Mouse (Mus musculus) neural tube, embryonic 11.5 days (tissue): ENCODE measurements around the gene Ptprd. TPM values are rescaled to one million over a fixed set of nuclear protein-coding genes. Genes with fewer than 3 reads are reported as not detected.
A peak's percentile ranks its signal among the peaks of the same experiment; 100 is the strongest.

Source experiments
- ATAC-seq: fragments of 200-750 bp; cut with Nextera tagmentation; 2 replicates; pipeline ENCODE4 v1.8.0; 2017; ENCODE audit warnings: moderate number of reproducible peaks, mild to moderate bottlenecking, moderate TSS enrichment, moderate library complexity; ENCODE audit not compliant: insufficient read depth, low FRiP score, low TSS enrichment
- DNase-seq: peaks from one replicate; pipeline ENCODE4 v3.0.0-alpha.2; 2015; ENCODE audit warnings: low spot score
- H3K27ac ChIP-seq: fragments of 300-500 bp; sonication (generic); 2 replicates; pipeline ENCODE4 v1.5.1; 2014; ENCODE audit warnings: low read depth, mild to moderate bottlenecking, low read length
- H3K27me3 ChIP-seq: fragments of 300-500 bp; sonication (generic); 2 replicates; pipeline ENCODE4 v1.6.1; 2014; ENCODE audit warnings: mild to moderate bottlenecking, low read length, mixed read lengths; ENCODE audit not compliant: control insufficient read depth, insufficient read depth
- H3K36me3 ChIP-seq: fragments of 300-500 bp; sonication (generic); 2 replicates; pipeline ENCODE4 v1.6.1; 2014; ENCODE audit warnings: mild to moderate bottlenecking, low read length, moderate library complexity, mixed read lengths; ENCODE audit not compliant: control insufficient read depth, insufficient read depth
- H3K4me1 ChIP-seq: fragments of 300-500 bp; sonication (generic); 2 replicates; pipeline ENCODE4 v1.6.1; 2014; ENCODE audit warnings: low read length, mixed read lengths; ENCODE audit not compliant: control insufficient read depth, insufficient read depth
- H3K4me2 ChIP-seq: fragments of 300-500 bp; sonication (generic); 2 replicates; pipeline ENCODE4 v1.6.1; 2014; ENCODE audit warnings: low read depth, mild to moderate bottlenecking, moderate library complexity
- H3K4me3 ChIP-seq: fragments of 300-500 bp; sonication (generic); 2 replicates; pipeline ENCODE4 v1.5.1; 2014; ENCODE audit warnings: low read depth, low read length
- H3K9ac ChIP-seq: fragments of 300-500 bp; sonication (generic); 2 replicates; pipeline ENCODE4 v1.6.1; 2014; ENCODE audit warnings: mild to moderate bottlenecking, low read length
- H3K9me3 ChIP-seq: fragments of 300-500 bp; sonication (generic); 2 replicates; pipeline ENCODE4 v1.6.1; 2016; ENCODE audit warnings: low read length; ENCODE audit not compliant: control insufficient read depth
- WGBS: fragments of 180-500 bp; shearing (Covaris S2); extraction: QIAGEN DNeasy Blood & Tissue Kit; methylation state at CpG from one replicate; pipeline ENCODE4 v1.1.7; 2014; 5-methylcytosine and 5-hydroxymethylcytosine counted together
- polyA plus RNA-seq: library from polyadenylated mRNA; unstranded; fragments of >200 nt; fragmentation: Nextera tagmentation; extraction: Ambion mirVana; gene quantifications from 2 replicates; pipeline ENCODE4 v1.2.1, GENCODE M21; 2014

Ptprd gene
- polyA plus RNA-seq: 33.4 and 41.2 TPM in 2 replicates

- Histone ChIP-seq H3K27me3 (peaks cover 12% of the 10 kb centered on the region; the same call in 1 of the 2 replicates), H3K27ac (0 out of 2 replicates have a peak within 1 kb of the TSS, but pooled peaks have one; percentile 27), H3K4me3 (peak within 1 kb of the TSS; percentile 64), H3K9me3 (no peaks in the 10 kb centered on the region), H3K36me3 (no peaks in the 10 kb centered on the region), H3K4me1 (no peaks in the 10 kb centered on the region), H3K9ac (peak within 1 kb of the TSS; percentile 60), H3K4me2 (peak within 1 kb of the TSS; percentile 84)
- peak; percentile 85 for ATAC-seq
- under 1% methylated on average over 57 of the region's 86 CpGs for WGBS
- DNase-seq: peak; percentile 79
Measured at GRCm38 (mm10) chr4:78211529-78212494, at the start of gene Ptprd. Gene Ptprd (minus strand): TSS chr4:78211961.

GRCm38 (mm10) chr4:78235820-78236219 lies 24.1 kb upstream of the Ptprd start:
- H3K9me3 ChIP-seq: no peaks in the 10 kb centered on the region
- H3K4me2 ChIP-seq: no peak overlapping the region
- no peaks in the 10 kb centered on the region for H3K4me1 ChIP-seq
- no peaks in the 10 kb centered on the region for H3K36me3 ChIP-seq
- H3K9ac ChIP-seq: no peak overlapping the region
- no peak overlapping the region for H3K27ac ChIP-seq
- 75% methylated on average over 2 of the region's 2 CpGs for WGBS
- H3K27me3 ChIP-seq: no peaks in the 10 kb centered on the region
- ATAC-seq: no peak
- no peak for DNase-seq
- H3K4me3 ChIP-seq: no peak overlapping the region

GRCm38 (mm10) chr4:78235316-78235715 lies 23.6 kb upstream of the Ptprd start:
- 83% methylated on average over 2 of the region's 2 CpGs for WGBS
- no peak for ATAC-seq

GRCm38 (mm10) chr4:78234681-78235080 lies 22.9 kb upstream of the Ptprd start:
- ATAC-seq: no peak
- no peaks in the 10 kb centered on the region for H3K27me3 ChIP-seq
- H3K4me2 ChIP-seq: no peak overlapping the region
- no peak for DNase-seq
- H3K4me1 ChIP-seq: no peaks in the 10 kb centered on the region
- H3K4me3 ChIP-seq: no peak overlapping the region
- no peaks in the 10 kb centered on the region for H3K36me3 ChIP-seq
- H3K27ac ChIP-seq: no peak overlapping the region
- no peaks in the 10 kb centered on the region for H3K9me3 ChIP-seq
- WGBS: 78% methylated on average over 1 of the region's 1 CpGs
- H3K9ac ChIP-seq: no peak overlapping the region

More at GRCm38 (mm10) chr4:78235316-78235715, 23.6 kb upstream of the Ptprd start:
- Histone ChIP-seq H3K4me1 (no peaks in the 10 kb centered on the region), H3K9ac (no peak overlapping the region), H3K9me3 (no peaks in the 10 kb centered on the region), H3K4me3 (no peak overlapping the region), H3K36me3 (no peaks in the 10 kb centered on the region), H3K27me3 (no peaks in the 10 kb centered on the region), H3K4me2 (no peak overlapping the region), H3K27ac (no peak overlapping the region)
- DNase-seq: no peak

- 39% methylated on average over 4 of the region's 4 CpGs for WGBS
- no peak for DNase-seq
- no peak overlapping the region for H3K4me2 ChIP-seq
Measured at GRCm38 (mm10) chr4:78213949-78214348, 2.2 kb upstream of the Ptprd start.

GRCm38 (mm10) chr4:78212941-78213340 lies 1.2 kb upstream of the Ptprd start:
- H3K9me3 ChIP-seq: no peaks in the 10 kb centered on the region
- H3K4me1 ChIP-seq: no peaks in the 10 kb centered on the region
- no peaks in the 10 kb centered on the region for H3K36me3 ChIP-seq
- H3K9ac ChIP-seq: no peak overlapping the region
- WGBS: 74% methylated on average over 4 of the region's 4 CpGs
- no peak overlapping the region for H3K4me3 ChIP-seq
- H3K27ac ChIP-seq: no peak overlapping the region
- H3K27me3 ChIP-seq: peaks cover 12% of the 10 kb centered on the region; the same call in 1 of the 2 replicates
- DNase-seq: no peak
- ATAC-seq: no peak
- no peak overlapping the region for H3K4me2 ChIP-seq

More at GRCm38 (mm10) chr4:78213949-78214348, 2.2 kb upstream of the Ptprd start:
- Histone ChIP-seq H3K9ac (no peak overlapping the region), H3K4me1 (no peaks in the 10 kb centered on the region), H3K9me3 (no peaks in the 10 kb centered on the region), H3K27me3 (peaks cover 12% of the 10 kb centered on the region; the same call in 1 of the 2 replicates), H3K4me3 (no peak overlapping the region), H3K27ac (no peak overlapping the region), H3K36me3 (no peaks in the 10 kb centered on the region)
- no peak for ATAC-seq

GRCm38 (mm10) chr4:78210878-78211528 lies 758 bp downstream of the Ptprd start:
- 30% methylated on average over 9 of the region's 9 CpGs for WGBS
- peak overlapping the region; percentile 60 for H3K9ac ChIP-seq
- peak overlapping the region; percentile 84 for H3K4me2 ChIP-seq
- no peaks in the 10 kb centered on the region for H3K36me3 ChIP-seq
- DNase-seq (no peak), ATAC-seq (no peak)
- H3K4me1 ChIP-seq: no peaks in the 10 kb centered on the region
- H3K9me3 ChIP-seq: no peaks in the 10 kb centered on the region
- H3K27me3 ChIP-seq: peaks cover 12% of the 10 kb centered on the region; the same call in 1 of the 2 replicates
- H3K4me3 ChIP-seq: peak overlapping the region; percentile 64
- H3K27ac ChIP-seq: no peak overlapping the region

GRCm38 (mm10) chr4:78205018-78205417 lies 6.7 kb downstream of the Ptprd start:
- WGBS: 64% methylated on average over 3 of the region's 3 CpGs
- H3K4me2 ChIP-seq: no peak overlapping the region
- no peaks in the 10 kb centered on the region for H3K9me3 ChIP-seq
- H3K27ac ChIP-seq: no peak overlapping the region
- ATAC-seq (no peak), DNase-seq (no peak)
- no peak overlapping the region for H3K9ac ChIP-seq
- H3K36me3 ChIP-seq: no peaks in the 10 kb centered on the region
- H3K4me1 ChIP-seq: no peaks in the 10 kb centered on the region
- H3K27me3 ChIP-seq: no peaks in the 10 kb centered on the region
- H3K4me3 ChIP-seq: no peak overlapping the region
